In genomic region chr6:106645496-106646211, GRCm38 (mm10) we compare ENCODE assay signal across 8 mouse cellular contexts.
DNase-seq lines count a peak whose midpoint lies in the region; ATAC-seq lines count a peak whose summit lies in the region.

No protein-coding gene starts in this region.

- H3K4me1 ChIP-seq in hindbrain, embryonic 13.5 days (replicated peaks): no peaks in the 10 kb centered on the region
- H3K4me1 ChIP-seq in midbrain, embryonic 15.5 days: peaks cover 4% of the 10 kb centered on the region; the same call in 1 of the 2 replicates

- no peaks in the 10 kb centered on the region for H3K9me3 ChIP-seq in hindbrain, embryonic 13.5 days
- no peaks in the 10 kb centered on the region for H3K9me3 ChIP-seq in midbrain, embryonic 15.5 days

- 24% methylated on average over 5 of the region's 5 CpGs for WGBS in hindbrain, embryonic 13.5 days
- WGBS in midbrain, embryonic 15.5 days: 32% methylated on average over 5 of the region's 5 CpGs

- no peak overlapping the region for H3K27ac ChIP-seq in hindbrain, embryonic 13.5 days
- H3K27ac ChIP-seq in midbrain, embryonic 15.5 days: no peak overlapping the region; the same call in 1 of the 2 replicates

- H3K4me2 ChIP-seq in hindbrain, embryonic 13.5 days: 0 out of 2 replicates have a peak overlapping the region, but pooled peaks have one; percentile 1
- H3K4me2 ChIP-seq in midbrain, embryonic 15.5 days: peak overlapping the region; percentile 22; the same call in 1 of the 2 replicates

- DNase-seq in 416B (ENCODE audit: low read depth) (peak; percentile 48), R1 (ENCODE audit: low read depth, low spot score) (peak; percentile 69)
- peak; percentile 22 for DNase-seq in embryo, embryonic 9.5 days (ENCODE audit: extremely low spot score)
- DNase-seq in layer of hippocampus, postnatal 25 days (ENCODE audit: extremely low spot score in 1 of 2, low spot score in 1 of 2): peak; percentile 40 to 48
- DNase-seq in spleen, adult 12 weeks (ENCODE audit: low spot score): no peak

- H3K4me3 ChIP-seq in hindbrain, embryonic 13.5 days: no peak overlapping the region
- no peak overlapping the region for H3K4me3 ChIP-seq in midbrain, embryonic 15.5 days

- H3K27me3 ChIP-seq in hindbrain, embryonic 13.5 days: no peaks in the 10 kb centered on the region
- H3K27me3 ChIP-seq in midbrain, embryonic 15.5 days (replicated peaks): no peaks in the 10 kb centered on the region

- ATAC-seq in hindbrain, embryonic 13.5 days (ENCODE audit: low FRiP score): peak; percentile 91
- ATAC-seq in midbrain, embryonic 15.5 days (replicated peaks): peak; percentile 95
- ATAC-seq in megakaryocyte progenitor cell, adult 5-6 weeks (replicated peaks; ENCODE audit: poor library complexity): no peak

- H3K36me3 ChIP-seq in hindbrain, embryonic 13.5 days: no peaks in the 10 kb centered on the region
- H3K36me3 ChIP-seq in midbrain, embryonic 15.5 days (replicated peaks): no peaks in the 10 kb centered on the region

- H3K9ac ChIP-seq in hindbrain, embryonic 13.5 days: no peak overlapping the region
- H3K9ac ChIP-seq in midbrain, embryonic 15.5 days: no peak overlapping the region
